Mouse (Mus musculus): ENCODE measurements around the gene Etv6.

Etv6 gene

DNA sequence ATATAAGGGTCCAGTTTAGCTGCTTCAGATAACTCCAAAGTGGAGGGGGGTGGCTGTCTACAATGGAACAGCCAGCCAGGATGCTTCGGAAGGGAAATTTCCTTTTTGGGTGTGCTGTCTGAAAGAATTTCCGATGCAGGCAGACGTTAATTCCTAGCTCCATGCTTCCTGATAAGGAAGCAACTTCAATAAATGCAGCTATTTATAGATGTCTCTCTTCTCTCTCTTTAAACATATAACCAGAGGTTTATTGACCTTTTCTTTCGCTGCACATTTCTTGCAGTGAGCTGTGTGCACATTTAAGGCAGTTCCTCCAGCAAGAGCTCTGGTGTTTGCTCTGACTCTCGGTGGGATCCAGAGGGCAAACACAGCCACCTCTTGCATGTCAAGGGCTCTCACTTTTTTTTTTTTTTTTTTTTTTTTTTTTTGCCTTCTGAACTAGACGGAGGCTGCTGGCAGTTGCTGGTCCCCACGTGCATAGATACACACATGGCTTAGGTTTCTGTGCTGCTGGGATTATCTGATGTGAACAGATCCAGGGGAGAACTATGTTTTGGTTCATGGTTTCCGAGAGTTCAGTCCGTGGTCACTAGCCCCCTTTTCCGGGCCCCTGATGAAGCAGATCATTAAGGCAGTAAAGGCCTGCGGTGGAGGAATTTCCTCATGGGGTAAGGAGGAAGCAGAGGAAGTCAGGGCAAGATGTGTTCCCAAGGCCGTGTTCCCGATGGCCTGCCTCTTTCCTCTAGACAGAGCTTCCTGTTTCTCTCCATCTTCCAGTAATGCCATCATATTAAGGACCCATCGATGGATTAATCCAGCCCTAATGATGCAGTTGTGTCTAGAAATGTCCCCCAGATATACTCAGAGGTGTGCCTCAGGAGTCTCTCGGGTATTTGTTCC, 109.0 kb downstream of the Etv6 start:
- DNase-seq, result no peak

DNA sequence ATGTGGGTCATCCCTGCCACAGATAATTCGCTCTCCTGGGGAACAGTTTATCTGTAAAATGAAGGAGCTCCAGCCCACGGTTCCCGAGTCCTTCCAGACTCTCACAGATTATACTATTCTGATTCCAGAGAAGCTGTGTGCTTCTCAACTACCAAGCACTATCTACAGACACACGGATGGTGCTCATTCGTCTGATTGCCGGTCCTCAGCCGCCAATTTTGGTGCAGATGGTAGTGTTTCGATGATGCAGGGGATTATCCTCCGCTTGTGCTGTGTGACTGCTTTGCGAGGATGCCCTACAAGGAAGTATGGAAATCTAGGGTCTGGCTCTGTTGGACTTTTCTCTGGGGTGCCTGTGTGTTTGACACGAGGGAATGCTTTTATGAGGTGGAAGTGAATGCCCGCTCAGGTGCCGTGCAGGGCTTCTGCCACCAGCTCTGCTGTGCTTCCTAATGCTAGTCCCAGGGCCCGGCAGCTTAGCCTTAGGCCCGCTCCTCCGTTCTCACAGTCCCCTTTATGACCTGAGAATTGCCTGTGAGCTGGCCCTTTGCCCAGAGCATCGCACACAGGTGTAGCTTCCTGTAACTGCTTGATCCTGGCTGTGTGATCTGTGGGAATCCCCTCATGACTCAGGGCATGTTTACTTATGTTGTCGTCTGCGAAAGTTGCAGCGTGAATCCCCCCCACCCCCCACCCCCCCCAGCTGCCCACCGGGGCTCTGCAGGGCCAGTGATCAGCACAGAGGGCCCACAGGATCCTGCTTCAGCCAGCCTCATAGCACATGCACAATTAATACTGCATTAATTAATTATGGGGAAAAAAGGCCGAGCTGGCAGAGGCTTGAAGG, 112.3 kb downstream of the Etv6 start:
- DNase-seq, result no peak

DNA sequence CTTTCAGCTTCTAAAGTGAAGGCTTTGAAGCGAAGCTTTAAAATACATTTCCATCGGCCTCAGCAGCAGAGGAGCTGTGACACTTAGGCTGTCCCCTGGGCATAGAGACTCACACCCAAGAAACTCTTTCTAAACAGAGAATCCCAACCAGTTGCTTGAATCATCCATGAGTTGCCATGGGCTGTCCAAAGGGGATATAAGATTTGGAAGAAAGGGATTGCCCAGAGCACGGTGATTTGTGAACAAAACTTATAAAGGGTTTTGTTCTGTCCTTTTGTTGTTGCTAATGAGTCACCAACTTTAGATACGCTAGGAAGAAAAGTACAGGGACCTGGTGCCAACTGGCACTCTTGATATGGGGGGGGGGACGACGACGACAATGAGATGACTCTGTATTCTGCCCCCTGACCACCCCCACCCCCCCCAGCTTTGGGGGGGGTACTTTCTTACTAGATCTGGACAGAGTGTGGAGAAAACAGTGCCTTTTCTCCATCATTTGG, 113.0 kb downstream of the Etv6 start:
- no peak for DNase-seq

DNA sequence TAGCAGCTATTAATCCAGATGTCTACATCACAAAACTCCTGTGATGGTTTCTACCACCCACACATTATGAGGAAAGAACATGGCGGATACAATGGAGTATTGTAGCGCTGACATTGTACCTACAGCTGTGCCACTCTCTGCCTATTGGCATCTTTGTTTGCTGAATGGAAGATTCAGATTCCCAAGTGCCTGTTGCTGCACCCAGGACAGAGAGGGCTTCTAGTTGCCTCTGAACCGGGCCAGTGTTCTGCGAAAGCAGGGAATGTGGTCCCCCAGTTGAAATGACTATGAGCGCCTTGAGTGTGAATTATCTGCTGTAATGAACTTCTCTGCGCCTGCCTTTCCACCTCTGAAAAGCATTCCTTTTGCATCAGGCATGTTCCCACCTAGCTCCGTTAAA, 114.1 kb downstream of the Etv6 start:
- no peak for DNase-seq

GRCm38 (mm10) chr6:134151022-134151680, 115.7 kb downstream of the Etv6 start:
- no peak for DNase-seq

- DNase-seq, result no peak
These were observed 116.5 kb downstream of the Etv6 start for GRCm38 (mm10) chr6:134151853-134152505.

DNA sequence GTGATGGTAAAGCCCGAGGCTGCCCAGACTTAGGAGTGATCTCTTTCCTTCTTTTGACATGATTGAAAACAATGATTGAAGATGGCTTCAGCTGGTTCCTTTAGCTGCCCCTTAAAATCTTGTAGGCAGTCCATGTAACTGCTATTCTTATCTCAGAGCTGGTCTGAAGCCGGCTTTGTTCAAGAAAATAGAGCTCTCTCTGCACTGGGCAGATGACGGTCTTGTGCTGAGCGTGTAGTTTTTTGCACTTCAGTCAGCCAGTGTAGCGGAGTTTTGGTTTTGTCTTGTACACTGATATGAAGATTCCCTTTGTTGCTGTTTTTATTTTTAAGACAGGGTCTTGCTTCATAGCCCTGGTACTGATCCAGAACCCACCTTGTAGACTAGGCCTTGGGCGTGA, 117.0 kb downstream of the Etv6 start:
- DNase-seq, result no peak

GRCm38 (mm10) chr6:134154746-134155145, 119.2 kb downstream of the Etv6 start:
- no peak for DNase-seq

- no peak for DNase-seq
These were observed 120.6 kb downstream of the Etv6 start for GRCm38 (mm10) chr6:134155900-134156623.

DNA sequence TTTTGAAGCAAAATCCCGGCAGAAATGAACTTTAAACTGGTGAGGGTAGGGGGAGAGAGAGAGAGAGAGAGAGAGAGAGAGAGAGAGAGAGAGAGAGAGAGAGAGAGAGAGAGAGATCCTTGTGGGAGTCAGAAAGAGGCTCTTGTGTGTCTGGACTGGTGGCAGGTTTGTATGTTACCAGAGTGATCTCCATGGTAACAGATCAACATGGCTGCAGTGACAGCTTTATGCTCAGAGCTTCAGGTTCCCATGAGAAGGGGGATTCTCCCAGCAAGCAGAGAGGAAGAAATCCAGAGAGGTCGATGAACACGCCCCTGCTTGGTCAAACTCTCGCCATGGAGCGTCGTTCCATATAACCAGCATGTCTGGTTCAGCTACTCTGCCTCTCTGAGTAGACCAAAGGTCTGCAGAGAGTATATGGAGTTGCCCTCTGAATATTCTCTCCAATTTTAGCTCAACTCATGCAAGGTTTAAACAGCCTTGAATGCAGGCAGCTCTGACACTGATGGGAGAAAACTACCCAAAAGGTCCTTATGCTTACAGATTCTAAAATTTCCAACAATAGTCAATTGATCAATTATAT, 122.1 kb downstream of the Etv6 start:
- no peak for DNase-seq

DNA sequence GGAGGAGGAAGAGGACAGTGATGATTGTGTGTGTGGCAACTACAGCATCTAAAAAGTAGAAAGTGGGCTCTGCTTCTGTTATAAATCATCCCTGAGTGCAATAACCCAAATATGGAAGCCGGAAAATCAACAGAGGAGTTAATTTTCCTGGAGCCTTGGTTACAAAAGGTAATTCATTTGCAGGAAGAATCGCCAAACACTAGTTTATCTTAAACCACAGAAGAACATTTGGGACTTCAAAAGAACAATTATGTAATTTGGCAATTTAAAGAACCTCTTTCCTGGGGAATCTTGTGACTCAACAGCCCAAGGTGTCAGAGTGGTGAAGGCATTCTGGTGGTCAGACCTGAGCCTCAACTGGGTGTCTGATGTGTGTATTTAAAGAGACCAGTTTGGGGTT, 122.7 kb downstream of the Etv6 start:
- DNase-seq, result no peak

GRCm38 (mm10) chr6:134159672-134160071, 124.2 kb downstream of the Etv6 start:
- no peak for DNase-seq

DNA sequence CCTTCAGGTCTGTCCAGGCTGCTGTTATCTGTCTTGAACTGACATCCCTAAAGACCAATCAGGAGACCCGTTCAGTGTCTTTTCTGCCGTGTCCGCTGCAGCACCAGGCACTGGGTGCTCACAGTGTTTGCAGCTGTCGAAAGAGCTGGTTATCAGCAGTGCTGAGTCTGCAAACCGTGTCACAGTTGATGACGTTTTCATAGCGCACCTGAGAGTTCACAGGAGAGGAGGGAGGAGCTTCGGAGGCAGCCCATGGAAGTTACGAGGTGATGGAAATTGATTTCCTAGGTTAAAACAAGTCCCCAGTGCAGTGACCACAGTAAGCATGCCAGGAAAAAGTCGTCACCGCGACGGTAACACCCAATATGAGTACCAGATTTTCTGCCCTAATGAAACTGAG, 125.5 kb downstream of the Etv6 start:
- no peak for DNase-seq

- no peak for DNase-seq
These were observed 127.8 kb downstream of the Etv6 start for GRCm38 (mm10) chr6:134163346-134163745.

- DNase-seq, result no peak
These were observed 128.9 kb downstream of the Etv6 start for GRCm38 (mm10) chr6:134164356-134164755.

- DNase-seq, result no peak
These were observed 129.5 kb downstream of the Etv6 start for GRCm38 (mm10) chr6:134165012-134165411.

DNA sequence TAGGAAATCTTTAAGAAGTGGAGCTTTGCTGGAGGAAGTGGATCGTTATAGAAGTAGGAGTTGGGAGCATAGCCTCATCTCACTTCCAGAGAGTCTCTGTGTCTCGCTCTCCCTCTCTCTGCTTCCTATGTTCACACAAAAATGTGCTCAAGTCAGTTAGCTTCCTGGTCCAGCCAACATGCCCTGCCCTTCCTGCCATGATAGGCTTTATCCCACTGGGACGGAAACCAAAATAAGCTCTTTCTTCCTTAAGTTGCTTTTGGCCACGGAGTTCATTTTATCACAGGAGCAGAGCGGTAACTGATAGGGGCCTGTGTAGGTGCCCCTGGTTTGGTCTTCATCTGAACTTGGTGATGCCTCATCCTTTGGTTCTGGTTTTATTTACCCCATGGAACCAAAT, 132.5 kb downstream of the Etv6 start:
- no peak for DNase-seq

GRCm38 (mm10) chr6:134168799-134169198, 133.3 kb downstream of the Etv6 start:
- DNase-seq, result no peak

DNA sequence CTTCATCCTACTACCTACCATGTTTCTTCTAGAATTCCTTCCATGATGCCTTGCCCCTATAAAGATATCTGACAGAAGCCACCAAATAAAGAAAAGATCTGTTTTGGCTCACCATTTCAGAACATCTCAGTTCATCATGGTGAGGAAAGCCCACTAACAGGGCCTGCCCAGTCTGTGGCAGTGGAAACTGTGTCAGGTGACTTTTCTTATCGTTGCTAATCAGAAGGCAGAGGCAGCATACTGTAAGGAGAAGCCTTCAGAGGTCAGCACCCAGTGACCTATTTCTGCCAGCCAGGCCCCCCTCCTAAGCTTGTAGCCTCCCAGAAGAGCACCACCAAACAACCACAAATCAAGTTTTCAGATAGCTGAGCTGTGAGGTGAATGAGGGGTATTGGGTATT, 135.7 kb downstream of the Etv6 start:
- no peak for DNase-seq

DNA sequence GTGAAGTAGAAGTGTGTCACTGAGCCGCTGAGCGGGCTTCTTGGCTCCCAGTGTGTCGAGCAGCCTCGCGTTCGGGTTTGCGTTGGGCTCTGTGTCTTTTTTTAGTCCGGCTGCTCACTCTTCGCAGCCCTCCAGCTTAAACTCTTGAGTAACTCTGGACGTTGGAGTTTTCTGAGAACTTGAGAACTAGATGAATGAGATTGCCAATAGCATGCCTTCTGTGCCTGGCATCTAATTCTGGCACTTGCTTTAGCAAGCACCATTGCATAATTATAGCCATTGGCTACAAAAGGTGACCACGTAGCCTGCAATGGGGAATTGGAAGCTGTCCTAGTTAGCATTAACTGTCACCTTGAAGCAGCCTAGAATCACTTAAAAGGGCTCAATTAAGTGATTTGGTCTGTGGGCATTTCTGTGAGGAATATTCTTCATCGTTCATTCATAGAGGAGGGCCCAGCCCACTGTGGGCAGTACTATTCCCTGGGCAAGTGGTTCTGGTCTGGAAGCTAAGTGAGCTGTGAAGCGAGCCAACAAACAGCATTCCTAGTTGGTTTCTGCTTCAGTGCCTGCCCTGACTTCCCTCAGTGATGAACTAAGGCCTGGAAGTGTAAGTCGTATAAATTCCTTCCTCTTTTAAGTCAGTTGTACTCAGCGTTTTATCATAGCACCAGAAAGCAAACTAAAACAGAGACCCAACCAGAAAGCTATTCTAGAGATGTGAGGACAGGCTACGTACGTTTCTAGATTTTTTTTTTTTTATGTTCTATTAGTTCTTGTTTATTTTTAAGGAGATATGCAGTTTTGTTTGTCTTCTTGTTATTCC, 136.6 kb downstream of the Etv6 start:
- no peak for DNase-seq

- no peak for DNase-seq
These were observed 137.9 kb downstream of the Etv6 start for GRCm38 (mm10) chr6:134173439-134173838.
